20 mouse cellular contexts compared by ENCODE assay signal in genomic region chr16:77017931-77018330, GRCm38 (mm10). TPM values are rescaled to one million over a fixed set of nuclear protein-coding genes. Genes with fewer than 3 reads are reported as not detected.
DNase-seq lines count a peak whose midpoint lies in the region; ATAC-seq and TF ChIP-seq lines count a peak whose summit lies in the region.
"Had no signal": no experiment of that assay in that cellular context is flagged by ENCODE, and none has a peak within 500 bp of the region (broad histone marks: within the 10 kb centered on the region; RNA-seq: fewer than 3 reads in every experiment).

No protein-coding gene starts in this region.

- no peak for TF ChIP-seq CTCF in gastrocnemius, adult 2 months (IDR thresholded peaks at IDR 0.05)
- TF ChIP-seq CTCF in liver, embryonic 14.5 days (IDR thresholded peaks at IDR 0.05; ENCODE audit: low read depth): no peak

- peak; percentile 30 for DNase-seq in gastrocnemius, adult 2 months
- no peak for DNase-seq in gastrocnemius, postnatal 10 days
- DNase-seq in hindbrain, embryonic 11.5 days (ENCODE audit: low spot score): peak; percentile 10
- DNase-seq in hindbrain, embryonic 10.5 days (ENCODE audit: low spot score): no peak
- no peak for DNase-seq in liver, embryonic 14.5 days (ENCODE audit: low read depth in 3 of 3, low spot score in 3 of 3)
- DNase-seq in right cerebral cortex, postnatal 36 days (ENCODE audit: low spot score in 2 of 2): no peak
- DNase-seq: adrenal gland, postnatal 14 days; cerebellum, postnatal 10 days; gastrocnemius, postnatal 14 days; heart, postnatal 14 days; lung, embryonic 14.5 days; midbrain, embryonic 14.5 days; thymus, adult 2 months had no signal

- 61% methylated on average over 7 of the region's 7 CpGs for WGBS in hindbrain, embryonic 11.5 days
- 50% methylated on average over 7 of the region's 7 CpGs for WGBS in hindbrain, embryonic 10.5 days
- WGBS in liver, embryonic 14.5 days (ENCODE audit: insufficient replicate concordance): 73% methylated on average over 7 of the region's 7 CpGs

- H3K36me3 ChIP-seq in hindbrain, embryonic 11.5 days (ENCODE audit: control insufficient read depth, insufficient read depth, low read length): no peaks in the 10 kb centered on the region
- H3K36me3 ChIP-seq in hindbrain, embryonic 10.5 days: no peaks in the 10 kb centered on the region
- peaks cover 12% of the 10 kb centered on the region for H3K36me3 ChIP-seq in liver, embryonic 14.5 days (replicated peaks; ENCODE audit: control insufficient read depth, insufficient read depth, low read depth)
- H3K36me3 ChIP-seq: embryonic facial prominence, embryonic 13.5 days; hindbrain, embryonic 15.5 days; limb, embryonic 12.5 days had no signal

- no peak for ATAC-seq in hindbrain, embryonic 11.5 days (ENCODE audit: low FRiP score)
- no peak for ATAC-seq in liver, embryonic 14.5 days (ENCODE audit: insufficient read depth)
- ATAC-seq: CD4-positive, CD25-positive, alpha-beta regulatory T cell, adult 4 months; forebrain, embryonic 14.5 days had no signal

- no peak overlapping the region for H3K9ac ChIP-seq in hindbrain, embryonic 11.5 days (ENCODE audit: low read depth, low read length)
- H3K9ac ChIP-seq in liver, embryonic 14.5 days (replicated peaks): peak overlapping the region; percentile 40
- H3K9ac ChIP-seq: embryonic facial prominence, embryonic 13.5 days; hindbrain, embryonic 15.5 days; limb, embryonic 12.5 days; lung, embryonic 14.5 days had no signal

- H3K27ac ChIP-seq in gastrocnemius, adult 2 months: peak overlapping the region; percentile 97
- no peak overlapping the region for H3K27ac ChIP-seq in hindbrain, embryonic 11.5 days (ENCODE audit: low read depth, low read length)
- no peak overlapping the region for H3K27ac ChIP-seq in hindbrain, embryonic 10.5 days
- H3K27ac ChIP-seq in brown adipose tissue, adult 24 weeks (replicated peaks; ENCODE audit: low read depth, low read length): 0 out of 2 replicates have a peak overlapping the region, but pooled peaks have one; percentile 3
- H3K27ac ChIP-seq in liver, embryonic 14.5 days: no peak overlapping the region
- H3K27ac ChIP-seq: embryonic facial prominence, embryonic 13.5 days; hindbrain, embryonic 15.5 days; limb, embryonic 12.5 days; stomach, postnatal 0 days had no signal

- no peaks in the 10 kb centered on the region for H3K27me3 ChIP-seq in hindbrain, embryonic 11.5 days (ENCODE audit: control insufficient read depth, insufficient read depth, low read length)
- H3K27me3 ChIP-seq in hindbrain, embryonic 10.5 days (ENCODE audit: insufficient read depth, poor library complexity, severe bottlenecking): no peaks in the 10 kb centered on the region
- H3K27me3 ChIP-seq in liver, embryonic 14.5 days (ENCODE audit: control insufficient read depth, insufficient read depth, low read length): no peaks in the 10 kb centered on the region
- H3K27me3 ChIP-seq: embryonic facial prominence, embryonic 13.5 days; hindbrain, embryonic 15.5 days; limb, embryonic 12.5 days had no signal

- H3K4me1 ChIP-seq in hindbrain, embryonic 11.5 days (replicated peaks; ENCODE audit: control insufficient read depth, insufficient read depth, low read length): no peaks in the 10 kb centered on the region; the same call in 1 of the 2 replicates
- peaks cover 59% of the 10 kb centered on the region for H3K4me1 ChIP-seq in hindbrain, embryonic 10.5 days (replicated peaks)
- peaks cover 22% of the 10 kb centered on the region for H3K4me1 ChIP-seq in brown adipose tissue, adult 24 weeks (ENCODE audit: control insufficient read depth, insufficient read depth, insufficient read length, low read length)
- H3K4me1 ChIP-seq in liver, embryonic 14.5 days (replicated peaks; ENCODE audit: control insufficient read depth in 2 of 2, insufficient read depth in 2 of 2, low read length in 1 of 2): peaks cover 44 to 46% of the 10 kb centered on the region in 2 experiments

- no peak for TF ChIP-seq EP300 in liver, embryonic 14.5 days (IDR thresholded peaks at IDR 0.05; ENCODE audit: low read depth)

- no peak overlapping the region for H3K4me2 ChIP-seq in hindbrain, embryonic 11.5 days (replicated peaks; ENCODE audit: low read depth, low read length)
- H3K4me2 ChIP-seq in liver, embryonic 14.5 days (ENCODE audit: low read depth): peak overlapping the region; percentile 88
- H3K4me2 ChIP-seq: embryonic facial prominence, embryonic 13.5 days; hindbrain, embryonic 15.5 days; limb, embryonic 12.5 days; lung, embryonic 14.5 days had no signal

- intact Hi-C loops in gastrocnemius, adult 2 months (cut with DNase I): loop anchor here (10.0 kb wide), 1 partner anchor 317 kb away; no protein-coding TSS in a partner anchor

- peak overlapping the region; percentile 5 for H3K4me3 ChIP-seq in gastrocnemius, adult 2 months
- H3K4me3 ChIP-seq in hindbrain, embryonic 11.5 days (ENCODE audit: low read depth, low read length): no peak overlapping the region
- H3K4me3 ChIP-seq in hindbrain, embryonic 10.5 days: no peak overlapping the region
- no peak overlapping the region for H3K4me3 ChIP-seq in brown adipose tissue, adult 24 weeks (ENCODE audit: insufficient read depth, low read depth, low read length)
- peak overlapping the region; percentile 10 to 11; a peak in 2 of 4 replicates for H3K4me3 ChIP-seq in liver, embryonic 14.5 days (ENCODE audit: insufficient read depth in 1 of 2, low read depth in 2 of 2, low read length in 2 of 2)
- H3K4me3 ChIP-seq: embryonic facial prominence, embryonic 13.5 days; hindbrain, embryonic 15.5 days; limb, embryonic 12.5 days had no signal

- H3K9me3 ChIP-seq in hindbrain, embryonic 11.5 days (ENCODE audit: control insufficient read depth, low read length): no peaks in the 10 kb centered on the region
- H3K9me3 ChIP-seq in hindbrain, embryonic 10.5 days: no peaks in the 10 kb centered on the region
- no peaks in the 10 kb centered on the region for H3K9me3 ChIP-seq in liver, embryonic 14.5 days (ENCODE audit: control insufficient read depth, low read length)
- H3K9me3 ChIP-seq: embryonic facial prominence, embryonic 13.5 days; hindbrain, embryonic 15.5 days; limb, embryonic 12.5 days had no signal

RNA-seq across cellular contexts. Expression of gene Usp25, which starts 4.4 kb away (rescaled TPM):
- total RNA-seq in gastrocnemius, adult 2 months (2021): 10 to 100 TPM; 88.0 to 93.4 TPM
- 10 to 100 TPM; 76.4 to 78.0 TPM for total RNA-seq in gastrocnemius, postnatal 10 days (2021)
- polyA plus RNA-seq in hindbrain, embryonic 11.5 days (2014; fragmentation: Nextera tagmentation; extraction: Ambion mirVana): 21.7 and 26.1 TPM in 2 replicates
- 15.1 and 20.8 TPM in 2 replicates for polyA plus RNA-seq in hindbrain, embryonic 10.5 days (2016; fragmentation: Nextera tagmentation; extraction: Ambion mirVana)
- 31.9 and 42.6 TPM in 2 replicates for polyA plus RNA-seq in brown adipose tissue, adult 24 weeks (2012; ENCODE audit: insufficient read depth, insufficient read length, missing spikeins)
- polyA plus RNA-seq in liver, embryonic 14.5 days (2012; rRNA removed): 18.2 and 30.4 TPM in 2 replicates
- 45.5 and 51.8 TPM in 2 replicates for polyA plus RNA-seq in liver, embryonic 14.5 days (2014; fragmentation: Nextera tagmentation; extraction: Ambion mirVana)

Comparison
In these comparisons a context has a peak if more than half of its experiments do, and no peak if none do; other contexts are left out.
1. DNase-seq: peak in gastrocnemius, adult 2 months (single experiment) and hindbrain, embryonic 11.5 days (single experiment); none in gastrocnemius, postnatal 10 days (single experiment), hindbrain, embryonic 10.5 days (single experiment), liver, embryonic 14.5 days (0 of 3) and right cerebral cortex, postnatal 36 days (0 of 2).
2. H3K27ac ChIP-seq: peak in gastrocnemius, adult 2 months (single experiment) and brown adipose tissue, adult 24 weeks (single experiment); none in hindbrain, embryonic 11.5 days (single experiment), hindbrain, embryonic 10.5 days (single experiment) and liver, embryonic 14.5 days (single experiment).
3. H3K4me3 ChIP-seq: peak in gastrocnemius, adult 2 months (single experiment) and liver, embryonic 14.5 days (2 of 2); none in hindbrain, embryonic 11.5 days (single experiment), hindbrain, embryonic 10.5 days (single experiment) and brown adipose tissue, adult 24 weeks (single experiment).